Mouse (Mus musculus) common myeloid progenitor, adult 5-6 weeks (primary cell): ENCODE results near the gene Olfr478. TPM values are rescaled to one million over a fixed set of nuclear protein-coding genes. Genes with fewer than 3 reads are reported as not detected.
"Not testable (repeated sequence)": the region's sequence is repeated elsewhere in the genome, so short reads cannot be mapped to it uniquely, and the experiment has no call there.

Source experiments
- ATAC-seq: replicated peaks from 2 replicates; pipeline ENCODE4 v1.8.0; 2016; ENCODE audit warnings: low read depth, mild to moderate bottlenecking, moderate TSS enrichment, inconsistent platforms; ENCODE audit not compliant: poor library complexity, severe bottlenecking
- total RNA-seq: library from RNA; stranded (forward); fragments of 200-1000, 187-1606 nt; gene quantifications from 2 replicates; pipeline ENCODE4 v1.2.3, GENCODE M21; 2017

Olfr478 gene
- not detected in 2 replicates for total RNA-seq

DNA sequence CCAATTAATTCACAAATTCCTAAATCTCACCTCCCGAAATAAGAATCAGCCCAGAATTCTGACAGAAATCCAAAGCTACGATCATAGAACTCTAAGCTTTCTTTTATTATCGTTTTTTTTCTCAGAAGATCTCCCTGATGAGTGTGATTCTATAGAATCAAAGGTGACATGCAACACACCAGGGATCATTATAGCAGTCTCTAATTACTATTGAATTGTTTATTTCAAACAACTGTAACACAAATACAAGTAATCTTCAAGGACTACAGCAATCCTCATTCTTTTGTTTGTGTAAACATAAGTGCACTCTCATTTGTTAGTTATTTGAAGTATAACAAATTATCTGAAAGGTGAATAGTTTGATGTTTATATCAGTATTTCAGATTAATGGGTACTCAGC lies at the start of gene Olfr478:
TSS of gene Olfr478 (minus strand) at position 101 of the 400 bp plus-strand sequence.
- no peak for ATAC-seq

DNA sequence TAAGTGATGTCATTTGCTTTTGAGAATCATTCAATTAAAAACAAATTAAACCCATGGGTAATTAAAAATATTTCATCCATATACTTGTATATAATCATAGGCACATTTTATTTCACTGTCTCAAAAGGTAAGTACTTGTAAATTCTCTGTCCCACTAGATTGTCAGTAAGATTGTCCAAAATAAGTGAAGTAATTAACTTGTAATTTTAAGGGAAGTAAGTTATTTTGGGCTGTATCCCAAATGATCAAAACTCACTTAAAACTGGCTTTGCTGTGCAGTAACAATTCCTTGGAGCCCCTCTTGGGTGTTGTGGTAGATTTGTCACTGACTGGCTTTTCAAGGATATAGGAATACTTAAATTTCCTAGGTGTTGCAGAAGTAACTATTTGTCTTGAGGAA lies 45.8 kb upstream of the Olfr478 start, which contains the start of gene Olfr481:
TSS of gene Olfr481 (plus strand) at position 301 of the 400 bp plus-strand sequence.
- no peak for ATAC-seq

DNA sequence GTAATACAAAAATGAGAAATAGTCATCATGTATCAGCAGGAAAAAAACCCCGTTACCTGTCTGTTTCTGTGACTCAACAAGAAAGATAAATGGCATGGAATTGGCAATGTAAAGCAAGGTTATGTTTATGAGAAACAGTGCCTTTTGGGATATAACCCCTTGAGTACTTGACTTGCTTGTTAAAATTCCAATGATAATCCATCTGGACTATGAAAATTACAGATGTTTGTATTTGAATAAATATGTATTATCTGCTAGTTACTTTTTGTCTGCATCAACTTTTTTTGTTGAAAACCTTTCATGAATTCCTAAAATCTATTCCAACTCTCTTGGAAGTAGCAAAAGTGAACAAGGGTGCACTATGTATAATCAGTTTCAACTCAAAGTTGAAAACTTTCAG lies 33.5 kb upstream of the Olfr478 start, which contains the start of gene Olfr480:
TSS of gene Olfr480 (minus strand) at position 101 of the 400 bp plus-strand sequence.
- no peak for ATAC-seq

DNA sequence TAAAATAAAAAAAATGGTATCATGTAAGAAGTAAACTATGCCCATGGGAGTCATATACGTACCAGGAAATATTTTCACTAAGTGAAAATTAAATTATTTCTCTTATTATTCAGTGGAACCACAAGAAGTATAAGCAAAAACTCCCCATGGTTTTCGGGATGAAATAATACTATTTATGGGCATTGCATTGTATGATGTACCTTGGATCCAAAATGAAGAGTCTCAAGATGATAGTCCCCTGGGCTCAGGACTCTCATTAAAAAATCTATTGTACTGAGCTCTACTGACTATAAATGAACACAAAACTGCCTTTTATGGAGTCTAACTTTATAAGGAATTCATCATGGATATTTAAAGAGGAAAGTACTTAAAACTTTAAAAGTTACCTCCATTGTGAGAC lies 16.6 kb upstream of the Olfr478 start, which contains the start of gene Olfr479:
TSS of gene Olfr479 (plus strand) at position 301 of the 400 bp plus-strand sequence.
- no peak for ATAC-seq

DNA sequence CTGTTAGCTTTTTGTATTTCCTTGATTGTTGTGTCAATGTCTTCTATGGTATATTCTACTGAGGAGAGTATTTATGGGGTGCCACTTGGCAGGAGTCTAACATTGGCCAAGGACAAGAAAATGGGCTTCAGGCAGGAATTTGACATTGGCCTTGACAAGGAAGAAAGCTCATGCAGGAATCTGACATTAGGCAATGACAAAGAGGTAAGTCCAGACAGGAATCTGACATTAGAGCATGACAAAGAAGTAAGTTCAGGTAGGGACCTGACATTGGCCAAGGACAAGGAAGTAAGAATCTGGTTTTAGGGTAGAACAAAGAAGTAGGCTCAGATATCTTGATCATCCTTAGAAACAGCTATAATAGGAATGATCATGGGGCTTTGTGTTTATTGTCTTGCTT lies 19.5 kb downstream of the Olfr478 start:
- not testable (repeated sequence) for ATAC-seq

DNA sequence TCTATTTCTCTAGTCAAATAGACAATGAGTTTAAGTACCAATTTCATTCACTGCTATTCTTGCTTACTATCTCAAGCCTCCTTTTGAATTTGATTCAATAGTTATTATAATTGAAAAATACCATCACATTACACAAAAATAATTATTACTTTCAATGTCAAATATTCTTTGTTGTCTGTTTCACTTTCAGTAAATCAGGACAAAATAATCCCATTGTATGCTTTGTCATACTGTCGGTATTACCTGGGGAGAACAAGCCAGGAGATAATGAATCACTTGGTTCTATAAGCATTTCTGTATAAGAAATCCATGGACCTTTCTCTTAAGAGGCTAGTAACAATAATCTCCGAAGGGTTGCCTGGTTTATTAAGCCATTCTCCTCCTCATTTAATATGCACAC lies 47.4 kb downstream of the Olfr478 start, which contains the start of gene Olfr477:
TSS of gene Olfr477 (plus strand) at position 301 of the 400 bp plus-strand sequence.
- ATAC-seq: no peak

Other genes with a start within 250 kb of the Olfr478 start
- not detected in 2 replicates for gene Ovch2, start 232.8 kb downstream of the Olfr478 start, total RNA-seq
- gene Olfr467, start 221.7 kb downstream of the Olfr478 start, total RNA-seq: not detected in 2 replicates
- not detected in 2 replicates for gene Olfr469, start 208.4 kb downstream of the Olfr478 start, total RNA-seq
- not detected in 2 replicates for gene Olfr470, start 186.5 kb downstream of the Olfr478 start, total RNA-seq
- gene Olfr472, start 136.1 kb downstream of the Olfr478 start, total RNA-seq: not detected in 2 replicates
- not detected in 2 replicates for gene Olfr473, start 103.5 kb downstream of the Olfr478 start, total RNA-seq
- not detected in 2 replicates for gene Olfr474, start 79.3 kb downstream of the Olfr478 start, total RNA-seq
- gene Olfr476, start 69.2 kb downstream of the Olfr478 start, total RNA-seq: not detected in 2 replicates
- not detected in 2 replicates for gene Olfr477, start 47.3 kb downstream of the Olfr478 start, total RNA-seq
- not detected in 2 replicates for gene Olfr479, start 16.7 kb upstream of the Olfr478 start, total RNA-seq
- not detected in 2 replicates for gene Olfr480, start 33.4 kb upstream of the Olfr478 start, total RNA-seq
- not detected in 2 replicates for gene Olfr481, start 45.9 kb upstream of the Olfr478 start, total RNA-seq
- gene Olfr482, start 63.6 kb upstream of the Olfr478 start, total RNA-seq: 0.09 and 0.15 TPM in 2 replicates
- not detected in 2 replicates for gene Olfr483, start 66.9 kb upstream of the Olfr478 start, total RNA-seq
- not detected in 2 replicates for gene Olfr484, start 93.5 kb upstream of the Olfr478 start, total RNA-seq
- gene Olfr485, start 125.9 kb upstream of the Olfr478 start, total RNA-seq: not detected in 2 replicates
- gene Olfr486, start 138.8 kb upstream of the Olfr478 start, total RNA-seq: not detected in 2 replicates
- not detected in 2 replicates for gene Olfr487, start 180.6 kb upstream of the Olfr478 start, total RNA-seq
- not detected in 2 replicates for gene Olfr488, start 224.4 kb upstream of the Olfr478 start, total RNA-seq